Mouse (Mus musculus): ENCODE measurements around the gene E2f7. TPM values are rescaled to one million over a fixed set of nuclear protein-coding genes. Genes with fewer than 3 reads are reported as not detected.

The E2f7 gene
- total and polyA plus RNA-seq, 2 experiments from 2014 or later: 4.7 to 17.1 TPM

DNA sequence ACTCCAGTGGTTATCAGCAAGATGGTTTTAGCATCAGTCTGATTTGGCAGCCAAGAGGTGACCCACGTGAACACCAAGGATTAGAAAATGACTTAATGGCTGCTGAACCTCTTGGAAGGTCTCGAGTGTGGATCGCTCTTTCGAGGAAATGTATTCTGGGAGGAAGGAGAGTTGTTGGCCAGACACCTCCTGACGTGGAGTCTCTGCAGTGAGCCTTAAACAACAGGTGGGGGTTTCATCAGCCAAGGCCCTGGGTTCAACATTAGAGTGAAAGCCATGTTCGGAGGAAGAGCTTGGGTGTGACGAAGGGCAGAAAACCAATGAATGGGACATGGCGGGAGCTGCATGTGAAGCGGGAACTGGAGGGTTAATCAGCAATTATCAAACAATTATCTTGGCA lies 3.8 kb downstream of the E2f7 start:
- Histone ChIP-seq H3K4me3 (ENCODE audit: low read depth, low read length) (no peak overlapping the region), H3K9me3 (replicated peaks; ENCODE audit: control insufficient read depth, low read length) (no peaks in the 10 kb centered on the region), H3K4me2 (ENCODE audit: low read depth, low read length) (no peak overlapping the region), H3K36me3 (replicated peaks; ENCODE audit: control insufficient read depth, insufficient read depth, low read length) (peaks cover 49% of the 10 kb centered on the region), H3K27me3 (ENCODE audit: control insufficient read depth, insufficient read depth, low read length) (no peaks in the 10 kb centered on the region), H3K27ac (ENCODE audit: low read depth) (no peak overlapping the region), H3K9ac (replicated peaks; ENCODE audit: low read depth, low read length) (no peak overlapping the region), H3K4me1 (ENCODE audit: control insufficient read depth, insufficient read depth) (peaks cover 14% of the 10 kb centered on the region)
- no peak for DNase-seq (ENCODE audit: low spot score)
- 94% methylated on average over 9 of the region's 9 CpGs for whole genome bisulfite sequencing
- TF ChIP-seq EP300 (IDR thresholded peaks at IDR 0.05; ENCODE audit: low read depth) (no peak), CTCF (IDR thresholded peaks at IDR 0.05; ENCODE audit: low read depth) (no peak)
- no peak for ATAC-seq (ENCODE audit: insufficient read depth, low read depth)

- Histone ChIP-seq H3K27ac (ENCODE audit: low read depth) (no peak overlapping the region), H3K36me3 (replicated peaks; ENCODE audit: control insufficient read depth, insufficient read depth, low read length) (peaks cover 55% of the 10 kb centered on the region)
These were observed 4.5 kb downstream of the E2f7 start for GRCm38 (mm10) chr10:110749510-110750305.

GRCm38 (mm10) chr10:110752849-110753248 lies 7.6 kb downstream of the E2f7 start:
- ATAC-seq (ENCODE audit: insufficient read depth, low read depth) (peak; percentile 77), DNase-seq (ENCODE audit: low spot score) (peak; percentile 12)
- Histone ChIP-seq H3K27me3 (ENCODE audit: control insufficient read depth, insufficient read depth, low read length) (no peaks in the 10 kb centered on the region), H3K9me3 (replicated peaks; ENCODE audit: control insufficient read depth, low read length) (no peaks in the 10 kb centered on the region), H3K36me3 (replicated peaks; ENCODE audit: control insufficient read depth, insufficient read depth, low read length) (peaks cover 83% of the 10 kb centered on the region), H3K4me3 (ENCODE audit: low read depth, low read length) (no peak overlapping the region), H3K9ac (replicated peaks; ENCODE audit: low read depth, low read length) (no peak overlapping the region), H3K27ac (ENCODE audit: low read depth) (peak overlapping the region; percentile 83), H3K4me2 (ENCODE audit: low read depth, low read length) (0 out of 2 replicates have a peak overlapping the region, but pooled peaks have one; percentile 8), H3K4me1 (ENCODE audit: control insufficient read depth, insufficient read depth) (no peaks in the 10 kb centered on the region)
- WGBS: 56% methylated on average over 3 of the region's 3 CpGs
- TF ChIP-seq CTCF (IDR thresholded peaks at IDR 0.05; ENCODE audit: low read depth) (no peak), EP300 (IDR thresholded peaks at IDR 0.05; ENCODE audit: low read depth) (0 out of 2 replicates have a peak, but pooled peaks have one; percentile 48)

More at GRCm38 (mm10) chr10:110749510-110750305, 4.5 kb downstream of the E2f7 start:
- Histone ChIP-seq H3K9ac (replicated peaks; ENCODE audit: low read depth, low read length) (no peak overlapping the region), H3K27me3 (ENCODE audit: control insufficient read depth, insufficient read depth, low read length) (no peaks in the 10 kb centered on the region), H3K4me3 (ENCODE audit: low read depth, low read length) (no peak overlapping the region), H3K4me1 (ENCODE audit: control insufficient read depth, insufficient read depth) (peaks cover 14% of the 10 kb centered on the region), H3K4me2 (ENCODE audit: low read depth, low read length) (no peak overlapping the region), H3K9me3 (replicated peaks; ENCODE audit: control insufficient read depth, low read length) (no peaks in the 10 kb centered on the region)
- no peak for DNase-seq (ENCODE audit: low spot score)
- no peak for ATAC-seq (ENCODE audit: insufficient read depth, low read depth)
- WGBS: 89% methylated on average over 9 of the region's 9 CpGs
- TF ChIP-seq CTCF (IDR thresholded peaks at IDR 0.05; ENCODE audit: low read depth) (no peak), EP300 (IDR thresholded peaks at IDR 0.05; ENCODE audit: low read depth) (no peak)

- peaks cover 76% of the 10 kb centered on the region for H3K36me3 ChIP-seq (replicated peaks; ENCODE audit: control insufficient read depth, insufficient read depth, low read length)
- no peaks in the 10 kb centered on the region for H3K4me1 ChIP-seq (ENCODE audit: control insufficient read depth, insufficient read depth)
- ATAC-seq (ENCODE audit: insufficient read depth, low read depth) (no peak), DNase-seq (ENCODE audit: low spot score) (no peak)
- H3K4me3 ChIP-seq (ENCODE audit: low read depth, low read length): no peak overlapping the region
- WGBS: 96% methylated on average over 10 of the region's 10 CpGs
- no peaks in the 10 kb centered on the region for H3K9me3 ChIP-seq (replicated peaks; ENCODE audit: control insufficient read depth, low read length)
- no peak for TF ChIP-seq EP300 (IDR thresholded peaks at IDR 0.05; ENCODE audit: low read depth)
- no peak for TF ChIP-seq CTCF (IDR thresholded peaks at IDR 0.05; ENCODE audit: low read depth)
- no peak overlapping the region for H3K27ac ChIP-seq (ENCODE audit: low read depth)
- H3K27me3 ChIP-seq (ENCODE audit: control insufficient read depth, insufficient read depth, low read length): no peaks in the 10 kb centered on the region
- H3K9ac ChIP-seq (replicated peaks; ENCODE audit: low read depth, low read length): no peak overlapping the region
- H3K4me2 ChIP-seq (ENCODE audit: low read depth, low read length): no peak overlapping the region
These were observed 10.3 kb downstream of the E2f7 start for GRCm38 (mm10) chr10:110755556-110755955.

- H3K36me3 ChIP-seq (replicated peaks; ENCODE audit: control insufficient read depth, insufficient read depth, low read length): peaks cover 79% of the 10 kb centered on the region
- WGBS: 85% methylated on average over 7 of the region's 7 CpGs
These were observed 11.1 kb downstream of the E2f7 start for GRCm38 (mm10) chr10:110756271-110756793.

More at GRCm38 (mm10) chr10:110756271-110756793, 11.1 kb downstream of the E2f7 start:
- no peak for TF ChIP-seq CTCF (IDR thresholded peaks at IDR 0.05; ENCODE audit: low read depth)
- TF ChIP-seq EP300 (IDR thresholded peaks at IDR 0.05; ENCODE audit: low read depth): no peak
- DNase-seq (ENCODE audit: low spot score) (no peak), ATAC-seq (ENCODE audit: insufficient read depth, low read depth) (no peak)
- no peak overlapping the region for H3K4me2 ChIP-seq (ENCODE audit: low read depth, low read length)
- no peaks in the 10 kb centered on the region for H3K9me3 ChIP-seq (replicated peaks; ENCODE audit: control insufficient read depth, low read length)
- H3K27ac ChIP-seq (ENCODE audit: low read depth): no peak overlapping the region
- H3K27me3 ChIP-seq (ENCODE audit: control insufficient read depth, insufficient read depth, low read length): no peaks in the 10 kb centered on the region
- no peak overlapping the region for H3K9ac ChIP-seq (replicated peaks; ENCODE audit: low read depth, low read length)
- H3K4me3 ChIP-seq (ENCODE audit: low read depth, low read length): no peak overlapping the region
- no peaks in the 10 kb centered on the region for H3K4me1 ChIP-seq (ENCODE audit: control insufficient read depth, insufficient read depth)

All from heart, postnatal 0 days (tissue).